Mouse (Mus musculus) midbrain, postnatal 0 days (tissue): Measurements from ENCODE around the gene Tbca. TPM values are rescaled to one million over a fixed set of nuclear protein-coding genes. Genes with fewer than 3 reads are reported as not detected.

Source experiments
- ATAC-seq: fragments of 200-750 bp; cut with Nextera tagmentation; 2 replicates; pipeline ENCODE4 v1.8.0; 2017; ENCODE audit warnings: moderate number of reproducible peaks, mild to moderate bottlenecking, moderate TSS enrichment, moderate library complexity; ENCODE audit not compliant: low FRiP score
- DNase-seq: peaks from one replicate; pipeline ENCODE4 v3.0.0-alpha.2; 2015; ENCODE audit warnings: low spot score
- H3K27ac ChIP-seq: fragments of 300-500 bp; sonication (generic); 2 replicates; pipeline ENCODE4 v1.5.1; 2014; ENCODE audit warnings: low read depth, mild to moderate bottlenecking, low read length, mixed read lengths
- H3K27me3 ChIP-seq: fragments of 300-500 bp; sonication (generic); 2 replicates; pipeline ENCODE4 v1.6.1; 2014; ENCODE audit warnings: low read length, control low read depth, mixed read lengths; ENCODE audit not compliant: insufficient read depth
- H3K36me3 ChIP-seq: fragments of 300-500 bp; sonication (generic); 2 replicates; pipeline ENCODE4 v1.6.1; 2014; ENCODE audit warnings: low read length, control low read depth, mixed read lengths; ENCODE audit not compliant: insufficient read depth
- H3K4me1 ChIP-seq: fragments of 300-500 bp; sonication (generic); 2 replicates; pipeline ENCODE4 v1.6.1; 2014; ENCODE audit warnings: mild to moderate bottlenecking, control low read depth, antibody characterized with exemption, low read length, mixed read lengths; ENCODE audit not compliant: insufficient read depth
- H3K4me2 ChIP-seq: fragments of 300-500 bp; sonication (generic); 2 replicates; pipeline ENCODE4 v1.6.1; 2014; ENCODE audit warnings: low read depth, mild to moderate bottlenecking, low read length, mixed read lengths; ENCODE audit not compliant: poor library complexity, severe bottlenecking
- H3K4me3 ChIP-seq: fragments of 300-500 bp; sonication (generic); 2 replicates; pipeline ENCODE4 v1.5.1; 2014; ENCODE audit warnings: low read depth, mild to moderate bottlenecking, low read length, moderate library complexity
- H3K9ac ChIP-seq: fragments of 300-500 bp; sonication (generic); replicated peaks from 2 replicates; pipeline ENCODE4 v1.6.1; 2014; ENCODE audit warnings: mild to moderate bottlenecking, low read length, moderate library complexity, mixed read lengths; ENCODE audit not compliant: poor library complexity, severe bottlenecking
- H3K9me3 ChIP-seq: fragments of 300-500 bp; sonication (generic); 2 replicates; pipeline ENCODE4 v1.6.1; 2016; ENCODE audit warnings: low read length, control low read depth
- CTCF ChIP-seq: IDR thresholded peaks from 2 replicates; pipeline ENCODE4 v1.5.1; 2016; ENCODE audit warnings: antibody characterized with exemption, mild to moderate bottlenecking
- WGBS: fragments of 180-500 bp; shearing (Covaris S2); extraction: QIAGEN DNeasy Blood & Tissue Kit; methylation state at CpG from one replicate; pipeline ENCODE4 v1.1.7; 2014; 5-methylcytosine and 5-hydroxymethylcytosine counted together
- polyA plus RNA-seq: library from polyadenylated mRNA; unstranded; fragments of >200 nt; fragmentation: Nextera tagmentation; extraction: Ambion mirVana; gene quantifications from 2 replicates; pipeline ENCODE4 v1.2.1, GENCODE M21; 2015
- total RNA-seq: library from RNA; depleted of rRNA; stranded (reverse); fragments of >200 nt; gene quantifications from 2 replicates; pipeline ENCODE4 v1.2.3, GENCODE M21; 2014; rRNA removed

The Tbca gene
- total and polyA plus RNA-seq, 2 experiments from 2014 or later = 162 to 348 TPM

DNA sequence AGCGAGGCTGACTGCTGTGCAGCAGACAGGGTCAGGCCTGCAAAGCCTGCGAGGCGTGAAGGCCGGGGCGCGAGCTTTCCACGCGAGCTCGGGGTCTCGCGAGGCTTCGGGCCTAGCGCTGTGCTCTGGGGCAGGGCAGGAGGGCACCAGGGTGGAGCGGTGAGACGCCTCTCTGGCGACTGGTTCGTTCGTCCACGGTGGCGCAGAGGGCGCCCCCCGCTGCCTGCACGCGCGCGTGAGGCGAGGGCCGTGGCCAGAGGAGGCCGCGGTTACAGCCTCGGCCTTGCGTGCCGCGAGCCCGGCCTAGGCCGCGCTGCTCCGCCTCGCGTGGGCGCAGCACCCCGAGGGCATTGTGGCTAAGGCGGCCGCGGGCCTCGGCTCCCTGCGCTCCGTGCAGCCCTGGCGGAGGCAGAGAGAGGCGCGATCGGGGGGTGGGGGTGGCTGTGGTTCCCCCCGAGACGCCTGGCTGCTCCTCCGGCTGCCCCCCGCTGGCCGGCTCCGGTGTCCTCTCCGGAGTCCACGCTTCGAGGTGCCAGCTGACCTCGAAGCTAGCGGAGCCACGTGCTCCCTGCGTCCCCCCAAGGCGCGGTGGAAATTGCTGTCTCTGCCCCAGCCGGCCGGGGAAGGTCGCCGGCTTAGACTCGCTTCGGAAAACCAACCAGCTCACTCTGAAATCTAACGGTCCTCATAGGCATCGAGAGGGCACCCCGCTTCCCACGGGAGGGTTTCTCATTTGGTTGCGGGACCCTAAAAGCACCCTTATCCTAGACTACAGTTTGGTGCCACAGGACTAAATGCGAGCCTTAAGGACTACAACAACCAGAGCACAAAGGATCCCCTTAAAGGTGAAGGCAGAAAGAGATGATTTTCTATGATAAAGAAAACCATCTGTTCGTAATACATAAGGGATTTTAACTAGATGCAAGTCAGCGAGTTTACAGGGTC is 96.9 kb downstream of the Tbca start:
- peak; percentile 38 for ATAC-seq
- no peak overlapping the region for H3K9ac ChIP-seq
- no peaks in the 10 kb centered on the region for H3K36me3 ChIP-seq
- no peak for DNase-seq
- H3K4me3 ChIP-seq = no peak overlapping the region
- no peak overlapping the region for H3K27ac ChIP-seq
- no peak for TF ChIP-seq CTCF
- 3% methylated on average over 60 of the region's 81 CpGs for WGBS
- peaks cover 3% of the 10 kb centered on the region; the same call in 1 of the 2 replicates for H3K4me1 ChIP-seq
- no peaks in the 10 kb centered on the region for H3K9me3 ChIP-seq
- H3K27me3 ChIP-seq = peaks cover 76% of the 10 kb centered on the region
- H3K4me2 ChIP-seq = no peak overlapping the region

Other genes starting within 250 kb of the Tbca start
- 3.3 and 5.0 TPM in 2 replicates for gene Otp, start 86.7 kb downstream of the Tbca start, total RNA-seq
- 2.4 and 4.5 TPM in 2 replicates for gene Otp, start 86.7 kb downstream of the Tbca start, polyA plus RNA-seq
- 24.3 and 27.8 TPM in 2 replicates for gene Wdr41, start 187.4 kb downstream of the Tbca start, total RNA-seq
- gene Wdr41, start 187.4 kb downstream of the Tbca start, polyA plus RNA-seq = 25.5 and 26.9 TPM in 2 replicates